Mouse (Mus musculus): ENCODE measurements around the gene Synpo2. TPM values are rescaled to one million over a fixed set of nuclear protein-coding genes. Genes with fewer than 3 reads are reported as not detected.

The Synpo2 gene
- polyA plus RNA-seq, 1 experiment from 2014 or later: 0.06 TPM

DNA sequence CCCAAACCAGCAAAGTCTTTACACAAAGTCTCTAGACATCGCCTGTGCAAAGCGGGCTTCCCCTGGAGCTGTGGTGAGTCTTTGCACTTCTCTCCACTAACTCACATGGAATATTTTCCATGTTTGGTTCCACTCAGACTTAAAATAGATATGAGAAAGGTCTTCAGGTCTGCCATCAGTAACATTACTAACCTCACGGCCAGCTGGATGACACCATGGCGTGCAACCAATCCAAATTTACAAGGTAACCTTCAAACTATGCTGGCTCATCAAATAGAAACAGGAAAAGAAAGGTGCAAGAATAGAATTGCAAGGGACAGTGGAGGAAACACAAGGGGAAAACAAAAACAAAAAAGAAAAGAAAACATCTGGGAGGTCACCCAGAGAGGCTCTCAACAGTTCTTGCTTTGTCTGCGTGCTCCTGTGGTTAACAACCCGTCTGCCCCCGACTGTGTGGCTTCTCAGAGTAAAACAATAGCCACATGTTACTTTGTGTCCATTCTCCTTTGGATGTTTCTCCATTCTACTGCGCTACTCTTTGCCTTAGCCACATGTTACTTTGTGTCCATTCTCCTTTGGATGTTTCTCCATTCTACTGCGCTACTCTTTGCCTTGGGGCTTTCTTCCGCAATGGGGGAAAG, 124.8 kb downstream of the Synpo2 start:
- TF ChIP-seq CTCF (IDR thresholded peaks at IDR 0.05; ENCODE audit: low read depth) (no peak), EP300 (IDR thresholded peaks at IDR 0.05; ENCODE audit: low read depth) (no peak)
- no peaks in the 10 kb centered on the region for H3K36me3 ChIP-seq (replicated peaks; ENCODE audit: insufficient read depth, low read length)
- H3K27me3 ChIP-seq (ENCODE audit: insufficient read depth, low read length): no peaks in the 10 kb centered on the region
- DNase-seq: no peak
- H3K27ac ChIP-seq (ENCODE audit: low read depth): no peak overlapping the region
- no peaks in the 10 kb centered on the region for H3K9me3 ChIP-seq (ENCODE audit: low read length)
- peaks cover 5% of the 10 kb centered on the region for H3K4me1 ChIP-seq (ENCODE audit: insufficient read depth)
- no peak overlapping the region for H3K4me3 ChIP-seq (ENCODE audit: low read depth, low read length)
- H3K4me2 ChIP-seq (ENCODE audit: low read depth, low read length): no peak overlapping the region
- H3K9ac ChIP-seq (replicated peaks): no peak overlapping the region
- ATAC-seq: no peak
- 75% methylated on average over 10 of the region's 10 CpGs for WGBS (ENCODE audit: insufficient replicate concordance)

DNA sequence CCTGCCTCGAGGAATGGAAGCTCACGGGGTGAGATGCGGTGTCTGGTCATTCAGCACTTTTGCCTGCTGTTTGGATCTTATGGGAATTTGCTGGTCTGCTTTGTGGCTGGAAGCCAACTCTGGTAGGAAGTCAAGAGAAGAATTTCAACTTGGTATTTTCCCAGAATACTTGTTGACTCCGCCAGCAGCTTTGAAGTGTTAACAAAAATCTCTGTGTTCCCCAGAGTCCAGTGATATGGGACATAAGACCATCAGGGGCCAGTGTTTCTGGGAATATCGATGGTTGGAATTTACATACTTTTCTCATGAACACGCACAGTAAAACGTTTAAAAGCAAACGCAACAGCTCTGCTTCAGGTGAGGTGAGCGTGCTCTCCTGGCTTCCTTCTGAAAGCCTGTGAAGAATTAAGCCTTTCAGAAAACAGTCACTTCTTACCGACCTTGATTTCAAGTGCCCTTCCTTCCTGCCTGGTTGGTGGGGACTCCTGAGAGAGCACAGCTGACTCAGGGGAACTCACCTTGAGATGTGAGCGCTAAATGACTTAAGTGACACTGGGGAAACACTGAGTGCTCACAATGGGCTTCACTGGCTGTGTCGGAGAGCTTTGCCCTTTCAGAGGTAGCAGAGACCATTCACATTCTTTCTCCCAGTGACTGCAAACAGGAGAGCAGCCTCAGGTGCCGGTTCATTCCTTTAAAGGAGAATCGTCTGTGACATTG, 128.0 kb downstream of the Synpo2 start:
- H3K4me2 ChIP-seq (ENCODE audit: low read depth, low read length): no peak overlapping the region
- ATAC-seq (no peak), DNase-seq (no peak)
- WGBS (ENCODE audit: insufficient replicate concordance): 58% methylated on average over 14 of the region's 14 CpGs
- H3K9ac ChIP-seq (replicated peaks): no peak overlapping the region
- no peaks in the 10 kb centered on the region for H3K4me1 ChIP-seq (ENCODE audit: insufficient read depth)
- no peaks in the 10 kb centered on the region for H3K36me3 ChIP-seq (replicated peaks; ENCODE audit: insufficient read depth, low read length)
- TF ChIP-seq EP300 (IDR thresholded peaks at IDR 0.05; ENCODE audit: low read depth): no peak
- no peak for TF ChIP-seq CTCF (IDR thresholded peaks at IDR 0.05; ENCODE audit: low read depth)
- H3K4me3 ChIP-seq (ENCODE audit: low read depth, low read length): no peak overlapping the region
- H3K27me3 ChIP-seq (ENCODE audit: insufficient read depth, low read length): no peaks in the 10 kb centered on the region
- no peaks in the 10 kb centered on the region for H3K9me3 ChIP-seq (ENCODE audit: low read length)
- no peak overlapping the region for H3K27ac ChIP-seq (ENCODE audit: low read depth)

DNA sequence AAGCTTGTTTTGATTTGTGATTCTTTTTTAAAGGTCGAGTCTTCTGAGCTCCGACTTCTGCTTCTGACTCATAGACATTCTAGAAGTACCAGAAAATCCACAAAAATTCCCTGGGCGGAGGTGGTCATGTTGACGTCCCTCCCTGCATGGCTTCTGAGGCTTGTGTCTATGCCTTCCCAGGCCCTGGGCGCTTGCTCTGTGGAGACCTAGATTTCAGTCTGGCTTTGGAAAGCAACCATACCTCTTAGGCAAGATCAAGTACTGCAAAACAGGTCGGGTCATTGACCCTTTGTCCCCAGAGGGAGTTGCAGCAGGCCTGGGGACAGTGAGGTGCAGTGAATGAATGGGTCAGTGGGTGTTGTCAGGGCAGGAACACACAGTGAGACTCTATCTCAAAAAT, 131.6 kb downstream of the Synpo2 start:
- ATAC-seq (peak; percentile 99), DNase-seq (peak; percentile 63)
- Histone ChIP-seq H3K9ac (replicated peaks) (no peak overlapping the region), H3K4me2 (ENCODE audit: low read depth, low read length) (no peak overlapping the region), H3K4me3 (ENCODE audit: low read depth, low read length) (no peak overlapping the region), H3K27me3 (ENCODE audit: insufficient read depth, low read length) (no peaks in the 10 kb centered on the region), H3K36me3 (replicated peaks; ENCODE audit: insufficient read depth, low read length) (no peaks in the 10 kb centered on the region), H3K4me1 (ENCODE audit: insufficient read depth) (no peaks in the 10 kb centered on the region), H3K27ac (ENCODE audit: low read depth) (peak overlapping the region; percentile 88), H3K9me3 (ENCODE audit: low read length) (no peaks in the 10 kb centered on the region)
- WGBS (ENCODE audit: insufficient replicate concordance): 67% methylated on average over 6 of the region's 6 CpGs
- TF ChIP-seq EP300 (IDR thresholded peaks at IDR 0.05; ENCODE audit: low read depth) (no peak; the same call in 1 of the 2 replicates), CTCF (IDR thresholded peaks at IDR 0.05; ENCODE audit: low read depth) (no peak)

DNA sequence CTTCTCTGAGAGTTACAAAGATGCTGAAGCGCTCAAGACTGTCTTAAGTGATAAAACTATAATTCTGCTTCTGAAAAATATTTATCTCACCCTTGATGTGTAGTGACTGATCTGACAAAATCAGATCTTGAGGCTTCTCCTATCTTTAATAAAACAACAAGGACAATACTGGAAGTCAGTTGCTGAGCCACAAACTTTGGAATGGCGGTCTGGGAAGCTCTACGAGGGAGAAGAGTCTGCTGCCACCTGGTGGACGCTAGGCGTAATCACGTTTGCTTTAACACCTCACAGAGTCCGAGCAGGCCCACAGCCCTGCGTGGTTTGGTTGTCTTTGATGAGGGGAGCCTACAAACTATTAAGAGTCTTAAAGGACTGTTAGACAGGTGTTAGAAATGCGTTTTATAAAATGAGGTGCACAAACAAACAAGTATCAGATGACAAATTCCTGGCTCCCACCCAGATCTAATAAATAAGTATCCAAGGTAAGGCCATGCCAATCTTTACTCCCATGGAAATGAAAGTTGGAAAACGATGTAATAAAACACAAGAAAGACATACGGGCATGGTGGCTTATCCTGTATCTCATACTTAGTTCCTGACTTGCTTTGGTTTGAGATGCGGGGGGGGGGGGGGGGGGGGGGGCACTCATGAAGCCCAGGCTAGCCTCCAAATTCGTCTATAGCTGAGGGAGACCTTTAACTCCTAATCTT, 132.6 kb downstream of the Synpo2 start:
- H3K36me3 ChIP-seq (replicated peaks; ENCODE audit: insufficient read depth, low read length): no peaks in the 10 kb centered on the region
- ATAC-seq: peak; percentile 44; the same call in 1 of the 2 replicates
- WGBS (ENCODE audit: insufficient replicate concordance): 24% methylated on average over 13 of the region's 13 CpGs

DNA sequence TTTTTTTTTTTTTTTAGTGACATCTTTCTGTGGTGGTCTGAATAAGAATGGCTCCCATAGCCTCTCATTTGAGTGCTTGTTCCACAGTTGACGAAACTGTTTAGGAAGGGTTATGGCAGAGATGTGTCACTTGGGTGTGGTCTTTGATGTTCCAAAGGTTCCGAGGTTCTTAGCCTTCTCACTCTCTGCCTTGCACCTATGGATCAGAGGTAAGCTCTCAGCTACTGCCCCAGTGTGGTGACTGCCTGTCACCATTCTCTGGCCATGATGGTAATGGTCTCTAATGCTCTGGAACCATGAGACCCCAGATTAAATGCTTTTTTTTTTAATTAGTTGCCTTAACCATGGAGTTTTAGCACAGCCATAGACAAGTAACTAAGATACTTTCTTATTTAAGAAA, 134.2 kb downstream of the Synpo2 start:
- Histone ChIP-seq H3K9me3 (ENCODE audit: low read length) (no peaks in the 10 kb centered on the region), H3K27ac (ENCODE audit: low read depth) (no peak overlapping the region), H3K4me2 (ENCODE audit: low read depth, low read length) (no peak overlapping the region), H3K9ac (replicated peaks) (no peak overlapping the region), H3K4me3 (ENCODE audit: low read depth, low read length) (no peak overlapping the region), H3K27me3 (ENCODE audit: insufficient read depth, low read length) (no peaks in the 10 kb centered on the region), H3K4me1 (ENCODE audit: insufficient read depth) (no peaks in the 10 kb centered on the region), H3K36me3 (replicated peaks; ENCODE audit: insufficient read depth, low read length) (no peaks in the 10 kb centered on the region)
- WGBS (ENCODE audit: insufficient replicate concordance): 68% methylated on average over 2 of the region's 2 CpGs
- no peak for DNase-seq
- no peak for ATAC-seq
- TF ChIP-seq CTCF (IDR thresholded peaks at IDR 0.05; ENCODE audit: low read depth): no peak
- no peak for TF ChIP-seq EP300 (IDR thresholded peaks at IDR 0.05; ENCODE audit: low read depth)

More for the DNA sequence above, 132.6 kb downstream of the Synpo2 start:
- H3K4me1 ChIP-seq (ENCODE audit: insufficient read depth): no peaks in the 10 kb centered on the region
- peak; percentile 69 for DNase-seq
- no peaks in the 10 kb centered on the region for H3K9me3 ChIP-seq (ENCODE audit: low read length)
- H3K9ac ChIP-seq (replicated peaks): no peak overlapping the region
- H3K4me3 ChIP-seq (ENCODE audit: low read depth, low read length): no peak overlapping the region
- no peaks in the 10 kb centered on the region for H3K27me3 ChIP-seq (ENCODE audit: insufficient read depth, low read length)
- peak overlapping the region; percentile 88; the same call in 1 of the 2 replicates for H3K27ac ChIP-seq (ENCODE audit: low read depth)
- TF ChIP-seq EP300 (IDR thresholded peaks at IDR 0.05; ENCODE audit: low read depth) (no peak), CTCF (IDR thresholded peaks at IDR 0.05; ENCODE audit: low read depth) (peak; percentile 94)
- H3K4me2 ChIP-seq (ENCODE audit: low read depth, low read length): no peak overlapping the region

DNA sequence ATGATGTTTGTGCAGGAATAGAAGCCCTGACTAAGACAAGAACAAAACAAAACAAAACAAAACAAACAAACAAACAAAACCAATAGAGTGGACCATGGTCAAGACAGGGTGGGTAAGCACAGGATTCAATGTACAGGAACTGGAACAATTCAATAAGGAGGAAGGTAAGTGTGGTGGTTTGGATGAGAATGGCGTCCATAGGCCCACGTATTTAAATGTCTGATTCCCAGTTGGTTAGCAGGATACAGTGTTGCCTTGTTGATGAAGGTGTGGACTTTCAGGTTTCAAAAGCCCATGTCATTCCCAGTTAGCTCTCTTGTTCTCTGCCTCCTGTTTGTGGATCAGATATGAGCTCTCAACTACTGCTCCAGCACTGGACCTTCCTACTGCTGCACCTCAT, 140.8 kb downstream of the Synpo2 start:
- Histone ChIP-seq H3K4me1 (ENCODE audit: insufficient read depth) (no peaks in the 10 kb centered on the region), H3K9me3 (ENCODE audit: low read length) (no peaks in the 10 kb centered on the region), H3K4me2 (ENCODE audit: low read depth, low read length) (no peak overlapping the region), H3K36me3 (replicated peaks; ENCODE audit: insufficient read depth, low read length) (no peaks in the 10 kb centered on the region), H3K9ac (replicated peaks) (no peak overlapping the region), H3K27me3 (ENCODE audit: insufficient read depth, low read length) (no peaks in the 10 kb centered on the region), H3K4me3 (ENCODE audit: low read depth, low read length) (no peak overlapping the region), H3K27ac (ENCODE audit: low read depth) (no peak overlapping the region)
- WGBS (ENCODE audit: insufficient replicate concordance): 76% methylated on average over 2 of the region's 2 CpGs
- DNase-seq (no peak), ATAC-seq (no peak)
- TF ChIP-seq EP300 (IDR thresholded peaks at IDR 0.05; ENCODE audit: low read depth): no peak

Data from liver, postnatal 0 days (tissue).